Mouse (Mus musculus): ENCODE results near the gene Camkk1. TPM values are rescaled to one million over a fixed set of nuclear protein-coding genes. Genes with fewer than 3 reads are reported as not detected.

The Camkk1 gene
- polyA plus RNA-seq, 1 experiment from 2014 or later = 4.5 TPM

GRCm38 (mm10) chr11:73036889-73037288 lies 18.1 kb downstream of the Camkk1 start:
- Histone ChIP-seq H3K4me3 (ENCODE audit: low read depth, low read length) (no peak overlapping the region), H3K4me1 (replicated peaks; ENCODE audit: control insufficient read depth, insufficient read depth, low read length) (no peaks in the 10 kb centered on the region), H3K9ac (ENCODE audit: low read length) (no peak overlapping the region), H3K36me3 (ENCODE audit: control insufficient read depth, insufficient read depth, low read length) (peaks cover 12% of the 10 kb centered on the region; the same call in 1 of the 2 replicates), H3K4me2 (ENCODE audit: low read length) (no peak overlapping the region), H3K27me3 (replicated peaks; ENCODE audit: control insufficient read depth, insufficient read depth, low read length) (no peaks in the 10 kb centered on the region), H3K9me3 (ENCODE audit: control insufficient read depth, low read length) (no peaks in the 10 kb centered on the region), H3K27ac (ENCODE audit: low read depth) (no peak overlapping the region)
- WGBS = 45% methylated on average over 6 of the region's 6 CpGs
- DNase-seq (ENCODE audit: low spot score) (peak; percentile 67), ATAC-seq (replicated peaks; ENCODE audit: low FRiP score, low TSS enrichment, low read depth) (peak; percentile 76)

GRCm38 (mm10) chr11:73037691-73038090 lies 18.9 kb downstream of the Camkk1 start:
- Histone ChIP-seq H3K4me1 (replicated peaks; ENCODE audit: control insufficient read depth, insufficient read depth, low read length) (no peaks in the 10 kb centered on the region), H3K9ac (ENCODE audit: low read length) (no peak overlapping the region), H3K36me3 (ENCODE audit: control insufficient read depth, insufficient read depth, low read length) (peaks cover 12% of the 10 kb centered on the region; the same call in 1 of the 2 replicates), H3K9me3 (ENCODE audit: control insufficient read depth, low read length) (no peaks in the 10 kb centered on the region), H3K4me3 (ENCODE audit: low read depth, low read length) (no peak overlapping the region), H3K27ac (ENCODE audit: low read depth) (no peak overlapping the region), H3K27me3 (replicated peaks; ENCODE audit: control insufficient read depth, insufficient read depth, low read length) (no peaks in the 10 kb centered on the region), H3K4me2 (ENCODE audit: low read length) (no peak overlapping the region)
- no peak for DNase-seq (ENCODE audit: low spot score)
- 82% methylated on average over 3 of the region's 3 CpGs for WGBS
- no peak for ATAC-seq (replicated peaks; ENCODE audit: low FRiP score, low TSS enrichment, low read depth)

GRCm38 (mm10) chr11:73039102-73039799 lies 20.4 kb downstream of the Camkk1 start:
- Histone ChIP-seq H3K9ac (ENCODE audit: low read length) (no peak overlapping the region), H3K9me3 (ENCODE audit: control insufficient read depth, low read length) (no peaks in the 10 kb centered on the region), H3K4me1 (replicated peaks; ENCODE audit: control insufficient read depth, insufficient read depth, low read length) (no peaks in the 10 kb centered on the region), H3K27me3 (replicated peaks; ENCODE audit: control insufficient read depth, insufficient read depth, low read length) (no peaks in the 10 kb centered on the region), H3K4me2 (ENCODE audit: low read length) (no peak overlapping the region), H3K27ac (ENCODE audit: low read depth) (no peak overlapping the region), H3K36me3 (ENCODE audit: control insufficient read depth, insufficient read depth, low read length) (peaks cover 12% of the 10 kb centered on the region; the same call in 1 of the 2 replicates), H3K4me3 (ENCODE audit: low read depth, low read length) (no peak overlapping the region)
- 57% methylated on average over 9 of the region's 9 CpGs for WGBS
- peak; percentile 66 for DNase-seq (ENCODE audit: low spot score)
- ATAC-seq (replicated peaks; ENCODE audit: low FRiP score, low TSS enrichment, low read depth) = 0 out of 2 replicates have a peak, but pooled peaks have one; percentile 41

GRCm38 (mm10) chr11:73044229-73044755 lies 25.5 kb downstream of the Camkk1 start:
- H3K4me3 ChIP-seq (ENCODE audit: low read depth, low read length) = no peak overlapping the region
- no peaks in the 10 kb centered on the region for H3K27me3 ChIP-seq (replicated peaks; ENCODE audit: control insufficient read depth, insufficient read depth, low read length)
- H3K9me3 ChIP-seq (ENCODE audit: control insufficient read depth, low read length) = no peaks in the 10 kb centered on the region
- H3K9ac ChIP-seq (ENCODE audit: low read length) = no peak overlapping the region
- H3K27ac ChIP-seq (ENCODE audit: low read depth) = no peak overlapping the region
- peaks cover 8% of the 10 kb centered on the region for H3K4me1 ChIP-seq (replicated peaks; ENCODE audit: control insufficient read depth, insufficient read depth, low read length)
- no peak for DNase-seq (ENCODE audit: low spot score)
- 34% methylated on average over 6 of the region's 6 CpGs for WGBS
- H3K36me3 ChIP-seq (ENCODE audit: control insufficient read depth, insufficient read depth, low read length) = peaks cover 8% of the 10 kb centered on the region; the same call in 1 of the 2 replicates
- no peak overlapping the region for H3K4me2 ChIP-seq (ENCODE audit: low read length)
- ATAC-seq (replicated peaks; ENCODE audit: low FRiP score, low TSS enrichment, low read depth) = no peak

- H3K36me3 ChIP-seq (ENCODE audit: control insufficient read depth, insufficient read depth, low read length) = peaks cover 9% of the 10 kb centered on the region
- H3K27me3 ChIP-seq (replicated peaks; ENCODE audit: control insufficient read depth, insufficient read depth, low read length) = no peaks in the 10 kb centered on the region
- no peaks in the 10 kb centered on the region for H3K9me3 ChIP-seq (ENCODE audit: control insufficient read depth, low read length)
- no peak overlapping the region for H3K27ac ChIP-seq (ENCODE audit: low read depth)
- DNase-seq (ENCODE audit: low spot score) (no peak), ATAC-seq (replicated peaks; ENCODE audit: low FRiP score, low TSS enrichment, low read depth) (no peak)
- H3K9ac ChIP-seq (ENCODE audit: low read length) = no peak overlapping the region
- H3K4me2 ChIP-seq (ENCODE audit: low read length) = no peak overlapping the region
- H3K4me3 ChIP-seq (ENCODE audit: low read depth, low read length) = no peak overlapping the region
- peaks cover 8% of the 10 kb centered on the region for H3K4me1 ChIP-seq (replicated peaks; ENCODE audit: control insufficient read depth, insufficient read depth, low read length)
- 71% methylated on average over 4 of the region's 4 CpGs for WGBS
Observed at GRCm38 (mm10) chr11:73044789-73045188, 26.0 kb downstream of the Camkk1 start.

GRCm38 (mm10) chr11:73047542-73047996 lies 28.8 kb downstream of the Camkk1 start, which contains the start of gene Ncbp3:
Gene Ncbp3 (plus strand): TSS chr11:73047783.
- Histone ChIP-seq H3K27me3 (replicated peaks; ENCODE audit: control insufficient read depth, insufficient read depth, low read length) (no peaks in the 10 kb centered on the region), H3K27ac (ENCODE audit: low read depth) (peak within 1 kb of the TSS; percentile 83), H3K9ac (ENCODE audit: low read length) (peak within 1 kb of the TSS; percentile 89), H3K4me1 (replicated peaks; ENCODE audit: control insufficient read depth, insufficient read depth, low read length) (peaks cover 8% of the 10 kb centered on the region), H3K4me2 (ENCODE audit: low read length) (peak within 1 kb of the TSS; percentile 79), H3K4me3 (ENCODE audit: low read depth, low read length) (peak within 1 kb of the TSS; percentile 97), H3K9me3 (ENCODE audit: control insufficient read depth, low read length) (no peaks in the 10 kb centered on the region), H3K36me3 (ENCODE audit: control insufficient read depth, insufficient read depth, low read length) (peaks cover 24% of the 10 kb centered on the region)
- WGBS = under 1% methylated on average over 39 of the region's 39 CpGs
- DNase-seq (ENCODE audit: low spot score) = peak; percentile 98
- peak; percentile 97 for ATAC-seq (replicated peaks; ENCODE audit: low FRiP score, low TSS enrichment, low read depth)

GRCm38 (mm10) chr11:73048030-73048876 lies 29.4 kb downstream of the Camkk1 start:
- Histone ChIP-seq H3K27me3 (replicated peaks; ENCODE audit: control insufficient read depth, insufficient read depth, low read length) (no peaks in the 10 kb centered on the region), H3K9ac (ENCODE audit: low read length) (peak overlapping the region; percentile 89), H3K4me2 (ENCODE audit: low read length) (peak overlapping the region; percentile 79), H3K9me3 (ENCODE audit: control insufficient read depth, low read length) (no peaks in the 10 kb centered on the region), H3K4me1 (replicated peaks; ENCODE audit: control insufficient read depth, insufficient read depth, low read length) (peaks cover 8% of the 10 kb centered on the region), H3K36me3 (ENCODE audit: control insufficient read depth, insufficient read depth, low read length) (peaks cover 31% of the 10 kb centered on the region), H3K27ac (ENCODE audit: low read depth) (peak overlapping the region; percentile 83), H3K4me3 (ENCODE audit: low read depth, low read length) (peak overlapping the region; percentile 97)
- ATAC-seq (replicated peaks; ENCODE audit: low FRiP score, low TSS enrichment, low read depth) (peak; percentile 81), DNase-seq (ENCODE audit: low spot score) (peak; percentile 79)
- 4% methylated on average over 52 of the region's 55 CpGs for WGBS

- H3K4me2 ChIP-seq (ENCODE audit: low read length) = peak overlapping the region; percentile 79
- H3K4me1 ChIP-seq (replicated peaks; ENCODE audit: control insufficient read depth, insufficient read depth, low read length) = peaks cover 8% of the 10 kb centered on the region
- no peak overlapping the region; the same call in 1 of the 2 replicates for H3K4me3 ChIP-seq (ENCODE audit: low read depth, low read length)
- no peak for ATAC-seq (replicated peaks; ENCODE audit: low FRiP score, low TSS enrichment, low read depth)
- H3K9ac ChIP-seq (ENCODE audit: low read length) = no peak overlapping the region
- peaks cover 42% of the 10 kb centered on the region for H3K36me3 ChIP-seq (ENCODE audit: control insufficient read depth, insufficient read depth, low read length)
- H3K27me3 ChIP-seq (replicated peaks; ENCODE audit: control insufficient read depth, insufficient read depth, low read length) = no peaks in the 10 kb centered on the region
- H3K27ac ChIP-seq (ENCODE audit: low read depth) = no peak overlapping the region
- WGBS = 4% methylated on average over 4 of the region's 4 CpGs
- peak; percentile 91 for DNase-seq (ENCODE audit: low spot score)
- H3K9me3 ChIP-seq (ENCODE audit: control insufficient read depth, low read length) = no peaks in the 10 kb centered on the region
Observed at GRCm38 (mm10) chr11:73049335-73049734, 30.5 kb downstream of the Camkk1 start.
